Mouse (Mus musculus) liver, embryonic 14.5 days (tissue): ENCODE results near the gene Pls3. TPM values are rescaled to one million over a fixed set of nuclear protein-coding genes. Genes with fewer than 3 reads are reported as not detected.

Source experiments
- ATAC-seq: fragments of 200-750 bp; cut with Nextera tagmentation; 2 replicates; pipeline ENCODE4 v1.8.0; 2017; ENCODE audit warnings: moderate number of reproducible peaks, mild to moderate bottlenecking, moderate library complexity; ENCODE audit not compliant: insufficient read depth
- DNase-seq, 3 experiments: peaks; one replicate each; pipeline ENCODE4 v3.0.0-alpha.2; 2012 to 2013; ENCODE audit warnings: low read depth in 3 of 3, low spot score in 3 of 3
- H3K27ac ChIP-seq: fragments of 300-500 bp; sonication (generic); 2 replicates; pipeline ENCODE4 v1.5.1; 2014; ENCODE audit warnings: moderate library complexity, mild to moderate bottlenecking, control low read depth, inconsistent platforms
- H3K27me3 ChIP-seq: fragments of 300-500 bp; sonication (generic); 2 replicates; pipeline ENCODE4 v1.6.1; 2014; ENCODE audit warnings: mild to moderate bottlenecking, low read length, moderate library complexity; ENCODE audit not compliant: control insufficient read depth, insufficient read depth
- H3K36me3 ChIP-seq: fragments of 300-500 bp; sonication (generic); replicated peaks from 2 replicates; pipeline ENCODE4 v1.6.1; 2014; ENCODE audit warnings: low read depth; ENCODE audit not compliant: control insufficient read depth, insufficient read depth
- H3K4me1 ChIP-seq, 2 experiments: fragments of 200-500 bp in 1 of 2; fragments of 300-500 bp in 1 of 2; sonication (generic) in 1 of 2; replicated peaks; 2 replicates each; pipeline ENCODE4 v1.6.1; 2012 to 2014; ENCODE audit warnings: antibody characterized with exemption in 1 of 2, inconsistent platforms in 1 of 2, low read length in 1 of 2; ENCODE audit not compliant: control insufficient read depth in 2 of 2, insufficient read depth in 2 of 2
- H3K4me2 ChIP-seq: fragments of 300-500 bp; sonication (generic); 2 replicates; pipeline ENCODE4 v1.6.1; 2014; ENCODE audit warnings: low read depth, mild to moderate bottlenecking, control low read depth, moderate library complexity
- H3K4me3 ChIP-seq, 2 experiments: fragments of 200-500 bp in 1 of 2; fragments of 300-500 bp in 1 of 2; sonication (generic) in 1 of 2; 2 replicates each; pipeline ENCODE4 v1.5.1; 2012 to 2014; ENCODE audit warnings: low read depth in 2 of 2, low read length in 2 of 2, mild to moderate bottlenecking in 2 of 2, control low read depth in 1 of 2, inconsistent platforms in 1 of 2, moderate library complexity in 1 of 2; ENCODE audit not compliant: insufficient read depth in 1 of 2
- H3K9ac ChIP-seq: fragments of 300-500 bp; sonication (generic); replicated peaks from 2 replicates; pipeline ENCODE4 v1.6.1; 2014; ENCODE audit warnings: mild to moderate bottlenecking, control low read depth, moderate library complexity
- H3K9me3 ChIP-seq: fragments of 300-500 bp; sonication (generic); 2 replicates; pipeline ENCODE4 v1.6.1; 2016; ENCODE audit warnings: low read length, mixed read lengths; ENCODE audit not compliant: control insufficient read depth
- CTCF ChIP-seq: IDR thresholded peaks from 2 replicates; pipeline ENCODE4 v1.5.1; 2016; ENCODE audit warnings: antibody characterized with exemption, low read depth, control low read depth
- EP300 ChIP-seq: IDR thresholded peaks from 2 replicates; pipeline ENCODE4 v1.6.1; 2016; ENCODE audit warnings: antibody characterized with exemption, low read depth
- WGBS: fragments of 180-500 bp; shearing (Covaris S2); extraction: QIAGEN DNeasy Blood & Tissue Kit; methylation state at CpG from one replicate; pipeline ENCODE4 v1.1.7; 2014; ENCODE audit not compliant: insufficient replicate concordance; 5-methylcytosine and 5-hydroxymethylcytosine counted together
- polyA plus RNA-seq, 2 experiments: library from polyadenylated mRNA; depleted of rRNA in 1 of 2; stranded (reverse) in 1 of 2; unstranded in 1 of 2; fragments of >200 nt; fragmentation: Nextera tagmentation in 1 of 2; extraction: Ambion mirVana in 1 of 2; gene quantifications; 2 replicates each; pipeline versions ENCODE4 v1.2.1 to v1.2.3; 2012 to 2014

Pls3 gene
- polyA plus RNA-seq, 2 experiments = 2.8 to 6.1 TPM

DNA sequence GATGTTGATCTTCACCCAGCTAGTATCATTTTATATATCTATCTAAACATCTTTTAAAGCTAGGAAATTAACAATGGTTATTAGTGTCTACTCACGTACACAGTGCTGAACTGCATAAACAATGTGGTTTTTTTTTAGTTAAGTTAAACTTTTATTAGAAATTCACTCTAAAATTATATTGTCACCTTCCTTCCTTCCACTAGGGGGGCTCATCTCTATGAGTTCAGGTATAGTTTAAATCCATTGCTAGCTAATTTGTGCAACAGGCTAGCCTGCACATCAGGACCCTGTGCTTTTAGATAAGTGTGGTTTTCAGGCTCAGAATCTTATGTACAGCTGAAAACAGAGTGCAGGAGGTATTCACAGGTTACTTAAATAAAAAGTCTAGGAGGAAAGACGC is 3.1 kb downstream of the Pls3 start:
- ATAC-seq (no peak), DNase-seq (no peak)
- no peaks in the 10 kb centered on the region for H3K9me3 ChIP-seq
- 66% methylated on average over 2 of the region's 2 CpGs for WGBS
- no peak overlapping the region for H3K9ac ChIP-seq
- H3K4me1 ChIP-seq = 0 out of 4 replicates have a peak, but pooled peaks cover 0 to 2% of the 10 kb centered on the region in 2 experiments
- H3K4me2 ChIP-seq = no peak overlapping the region
- no peaks in the 10 kb centered on the region for H3K27me3 ChIP-seq
- H3K27ac ChIP-seq = no peak overlapping the region
- TF ChIP-seq CTCF (no peak; the same call in 1 of the 2 replicates), EP300 (no peak)
- H3K36me3 ChIP-seq = no peaks in the 10 kb centered on the region
- no peak overlapping the region for H3K4me3 ChIP-seq

DNA sequence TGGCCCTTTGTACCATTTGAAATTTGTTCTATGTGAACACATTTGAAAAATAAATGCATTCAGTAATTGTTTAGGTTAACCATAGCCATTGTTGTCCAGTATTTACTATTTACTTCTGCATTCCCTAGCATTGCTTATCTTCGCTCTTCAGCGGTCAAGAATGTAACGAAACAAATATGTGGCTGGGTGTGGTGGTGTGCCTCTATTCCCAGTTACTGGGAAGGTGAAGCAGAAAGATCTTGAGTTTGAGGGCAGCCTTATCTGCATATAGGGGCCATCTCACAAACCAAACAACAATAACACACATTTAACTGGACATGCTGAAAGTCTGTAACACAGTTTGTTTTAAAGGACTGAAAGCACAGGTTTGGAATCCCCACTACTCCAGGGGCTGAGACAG is 13.3 kb downstream of the Pls3 start:
- H3K27me3 ChIP-seq = no peaks in the 10 kb centered on the region
- H3K4me2 ChIP-seq = no peak overlapping the region
- TF ChIP-seq CTCF = no peak
- TF ChIP-seq EP300 = no peak

DNA sequence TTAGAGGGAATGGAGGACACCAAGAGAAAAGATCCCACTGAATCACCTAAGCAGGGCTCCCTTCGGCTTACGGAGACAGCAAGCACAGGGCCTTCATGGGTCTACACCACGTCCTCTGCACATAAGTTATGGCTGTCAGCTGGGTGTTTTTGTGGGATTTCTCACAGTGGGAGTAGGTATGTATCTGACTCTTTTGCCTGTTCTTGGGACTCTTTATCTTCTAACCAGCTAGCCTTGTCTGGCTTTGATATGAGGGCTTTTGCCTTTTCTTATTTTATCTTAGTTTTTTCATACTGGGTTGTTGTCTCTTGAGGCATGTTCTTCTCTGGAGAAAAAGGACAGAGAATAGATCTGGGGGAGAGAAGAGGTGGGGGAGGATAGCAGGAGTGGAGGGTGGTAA is 20.7 kb downstream of the Pls3 start:
- Histone ChIP-seq H3K27me3 (no peaks in the 10 kb centered on the region), H3K4me3 (no peak overlapping the region), H3K9me3 (no peaks in the 10 kb centered on the region), H3K4me1 (no peaks in the 10 kb centered on the region), H3K36me3 (no peaks in the 10 kb centered on the region), H3K27ac (no peak overlapping the region), H3K9ac (no peak overlapping the region), H3K4me2 (no peak overlapping the region)
- 54% methylated on average over 3 of the region's 3 CpGs for WGBS
- peak; percentile 37; the same call in 1 of the 2 replicates for TF ChIP-seq EP300
- no peak for TF ChIP-seq CTCF
- peak; percentile 57; the same call in 1 of the 2 replicates for ATAC-seq
- peak in 1 of 3 experiments; percentile 10 for DNase-seq

More for the DNA sequence above, 13.3 kb downstream of the Pls3 start:
- DNase-seq = no peak
- Histone ChIP-seq H3K4me3 (no peak overlapping the region), H3K27ac (no peak overlapping the region), H3K9me3 (no peaks in the 10 kb centered on the region), H3K4me1 (no peaks in the 10 kb centered on the region), H3K36me3 (no peaks in the 10 kb centered on the region), H3K9ac (no peak overlapping the region)
- no peak for ATAC-seq
- 45% methylated on average over 3 of the region's 3 CpGs for WGBS

DNA sequence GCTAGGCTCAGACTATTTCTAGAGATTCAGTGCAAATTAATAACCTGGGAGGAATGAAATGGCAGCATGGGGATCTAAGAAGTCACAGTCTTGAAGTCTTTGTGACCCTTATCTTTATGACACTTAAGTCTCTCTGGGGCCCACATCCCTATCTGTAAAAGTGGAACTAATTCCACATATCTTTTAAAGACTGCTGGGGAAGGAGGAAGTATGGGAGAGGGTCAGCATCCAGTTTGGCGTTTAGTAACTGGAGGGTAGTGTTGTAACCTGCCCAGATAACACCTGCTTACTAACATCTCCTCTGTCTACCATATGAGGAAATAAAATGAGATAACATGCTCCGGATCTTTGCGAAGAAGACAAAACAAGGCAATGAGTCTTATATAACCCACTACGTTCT is 30.7 kb downstream of the Pls3 start:
- H3K27ac ChIP-seq = no peak overlapping the region
- ATAC-seq (no peak), DNase-seq (no peak)
- 18% methylated on average over 4 of the region's 4 CpGs for WGBS
- no peak overlapping the region for H3K9ac ChIP-seq
- TF ChIP-seq EP300 (no peak), CTCF (no peak)
- no peaks in the 10 kb centered on the region for H3K27me3 ChIP-seq
- no peak overlapping the region for H3K4me3 ChIP-seq
- H3K4me2 ChIP-seq = no peak overlapping the region
- H3K36me3 ChIP-seq = no peaks in the 10 kb centered on the region
- H3K4me1 ChIP-seq = peaks cover 0 to 4% of the 10 kb centered on the region in 2 experiments; a peak in 1 of 4 replicates
- no peaks in the 10 kb centered on the region for H3K9me3 ChIP-seq

DNA sequence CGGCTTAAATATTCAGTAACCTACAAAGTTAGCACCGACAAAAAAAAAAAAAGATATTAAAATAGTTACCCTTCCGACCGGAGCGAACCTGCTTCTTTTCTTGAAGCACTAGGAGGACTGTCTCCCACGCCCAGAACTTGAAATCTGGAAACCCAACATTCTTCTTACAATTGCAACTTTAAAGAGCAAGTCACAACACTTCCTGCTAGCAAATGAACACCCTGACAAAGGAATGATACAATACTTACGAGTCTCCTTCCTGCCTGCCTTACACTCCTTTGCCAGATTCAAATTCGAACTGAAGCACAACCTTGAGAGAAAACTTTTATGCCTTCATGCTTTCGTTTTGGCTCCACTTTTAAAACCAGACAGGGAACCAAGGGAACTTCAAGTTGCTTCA is 32.1 kb downstream of the Pls3 start:
- H3K4me3 ChIP-seq = no peak overlapping the region
- WGBS = 58% methylated on average over 9 of the region's 9 CpGs
- H3K36me3 ChIP-seq = no peaks in the 10 kb centered on the region
- DNase-seq (no peak), ATAC-seq (no peak)
- TF ChIP-seq EP300 (no peak), CTCF (no peak)
- H3K9ac ChIP-seq = no peak overlapping the region
- no peak overlapping the region for H3K4me2 ChIP-seq
- H3K4me1 ChIP-seq = peaks cover 0 to 4% of the 10 kb centered on the region in 2 experiments; a peak in 1 of 4 replicates
- no peaks in the 10 kb centered on the region for H3K27me3 ChIP-seq
- H3K27ac ChIP-seq = no peak overlapping the region
- no peaks in the 10 kb centered on the region for H3K9me3 ChIP-seq
